Mouse (Mus musculus) layer of hippocampus, postnatal 36 days (tissue): Measurements from ENCODE around the gene Drosha. TPM values are rescaled to one million over a fixed set of nuclear protein-coding genes. Genes with fewer than 3 reads are reported as not detected.

Experiments
- DNase-seq, 2 experiments: peaks; one replicate each; pipeline ENCODE4 v3.0.0; 2022
- total RNA-seq, 2 experiments: library from RNA; stranded (reverse); gene quantifications; 2 replicates each; pipeline ENCODE4 v1.2.3; 2021

Gene Drosha
- total RNA-seq, 2 experiments from 2014 or later, result 84.6 to 85.6 TPM

- DNase-seq, result no peak
Measured at GRCm38 (mm10) chr15:12832599-12832998, 8.0 kb downstream of the Drosha start.

GRCm38 (mm10) chr15:12833385-12833784, 8.8 kb downstream of the Drosha start:
- no peak for DNase-seq

- no peak for DNase-seq
Measured at GRCm38 (mm10) chr15:12834231-12834630, 9.6 kb downstream of the Drosha start.

GRCm38 (mm10) chr15:12840737-12841136, 16.1 kb downstream of the Drosha start:
- no peak for DNase-seq

- DNase-seq, result no peak
Measured at GRCm38 (mm10) chr15:12842833-12843232, 18.2 kb downstream of the Drosha start.

- DNase-seq, result no peak
Measured at GRCm38 (mm10) chr15:12848196-12848975, 23.8 kb downstream of the Drosha start.

DNA sequence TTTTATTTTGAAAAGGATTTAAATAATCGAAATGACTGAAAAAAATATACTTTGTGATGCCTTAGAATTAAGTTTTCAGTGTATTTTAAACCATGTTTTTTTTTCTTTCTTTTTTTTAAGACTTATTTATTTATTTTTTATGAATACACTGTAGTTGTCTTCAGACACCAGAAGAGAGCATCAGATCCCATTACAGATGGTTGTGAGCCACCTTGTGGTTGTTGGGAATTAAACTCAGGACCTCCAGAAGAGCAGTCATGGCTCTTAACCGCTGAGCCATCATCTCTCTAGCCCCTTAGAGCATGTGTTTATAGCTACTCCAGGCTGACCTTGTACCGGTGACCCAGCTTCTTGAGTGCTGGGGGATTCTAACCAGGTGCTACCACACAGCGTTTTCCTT, 24.8 kb downstream of the Drosha start:
- DNase-seq, result no peak

DNA sequence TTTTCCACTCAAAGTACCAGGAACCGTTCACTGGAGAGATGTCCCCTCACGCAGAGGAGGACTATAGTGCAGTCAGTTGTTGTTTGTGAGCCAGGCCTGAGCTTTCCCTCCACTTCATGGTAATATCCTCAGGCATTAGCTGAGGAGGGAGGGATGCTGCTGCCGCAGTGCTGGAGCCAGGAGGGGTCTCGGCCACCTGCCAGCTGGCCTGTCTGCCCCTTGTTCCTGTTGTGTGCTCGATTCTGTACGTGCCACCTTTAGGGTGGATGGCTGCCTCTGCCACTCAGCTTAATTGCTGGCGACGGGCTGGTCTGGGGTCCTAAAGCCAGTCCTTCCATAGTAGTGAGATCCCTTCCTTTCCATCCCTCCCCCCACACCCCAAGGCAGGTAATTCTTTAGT, 28.9 kb downstream of the Drosha start:
- no peak for DNase-seq

DNA sequence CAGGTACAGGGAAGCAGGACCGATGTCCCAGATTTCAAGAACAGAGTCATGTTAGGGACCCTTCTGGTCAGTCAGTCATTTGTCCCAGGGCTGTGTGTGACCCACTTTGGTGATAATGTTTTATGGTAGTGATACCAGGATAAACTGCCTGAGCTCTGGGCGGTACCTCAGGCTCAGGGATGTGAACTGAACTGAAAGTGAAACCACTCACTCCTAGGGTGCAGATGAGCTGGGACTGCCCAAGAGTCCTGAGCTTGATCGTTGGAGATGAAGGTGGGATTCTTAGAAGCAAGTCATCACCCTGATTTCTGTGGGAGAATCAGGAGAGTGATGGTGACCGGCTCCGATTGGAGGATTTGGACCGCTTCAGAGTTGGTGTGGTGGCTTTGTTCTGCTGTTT, 32.2 kb downstream of the Drosha start:
- no peak for DNase-seq

GRCm38 (mm10) chr15:12857840-12858516, 33.4 kb downstream of the Drosha start:
- DNase-seq, result no peak

DNA sequence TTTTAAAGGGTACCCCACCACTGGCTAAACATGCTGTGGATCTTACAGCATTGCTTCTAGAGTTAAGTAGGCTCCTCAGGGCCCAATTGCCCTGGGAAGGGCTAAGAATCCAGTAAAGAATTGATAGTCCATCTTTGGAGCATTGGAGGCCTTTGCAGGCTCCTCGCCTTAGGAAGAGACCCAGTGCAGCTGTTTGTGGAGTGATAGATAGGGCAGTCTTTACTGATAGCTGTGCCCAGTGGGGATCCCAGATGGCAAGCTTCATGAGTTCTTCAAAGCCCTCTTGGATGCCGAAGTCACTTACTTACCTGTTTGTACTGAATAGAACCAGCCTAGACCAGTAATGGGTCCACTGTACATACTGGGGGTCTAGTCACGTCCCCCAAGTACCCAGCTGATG, 34.0 kb downstream of the Drosha start:
- DNase-seq, result no peak

DNA sequence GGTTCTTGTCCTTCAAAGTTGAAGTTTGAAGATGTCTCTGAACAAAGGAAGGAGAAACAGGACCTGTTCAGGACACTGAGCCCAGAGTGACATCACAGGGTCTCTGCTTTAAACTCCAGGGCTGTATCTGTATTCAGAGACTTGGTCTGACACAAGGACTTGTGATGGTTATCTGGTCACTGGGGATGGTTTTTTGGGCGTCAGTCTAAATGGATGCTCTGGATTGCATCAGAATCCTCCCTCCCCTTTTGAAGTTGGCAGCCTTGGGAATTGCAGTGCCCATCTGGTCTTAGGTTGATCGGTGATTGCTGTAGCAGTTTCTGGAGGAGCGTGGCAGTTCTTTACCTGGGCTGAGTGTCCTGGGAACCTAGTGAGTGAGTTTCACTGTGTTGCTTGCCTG, 37.4 kb downstream of the Drosha start:
- no peak for DNase-seq

GRCm38 (mm10) chr15:12863669-12864068, 39.1 kb downstream of the Drosha start:
- DNase-seq, result no peak

GRCm38 (mm10) chr15:12865595-12866314, 41.1 kb downstream of the Drosha start:
- no peak for DNase-seq

DNA sequence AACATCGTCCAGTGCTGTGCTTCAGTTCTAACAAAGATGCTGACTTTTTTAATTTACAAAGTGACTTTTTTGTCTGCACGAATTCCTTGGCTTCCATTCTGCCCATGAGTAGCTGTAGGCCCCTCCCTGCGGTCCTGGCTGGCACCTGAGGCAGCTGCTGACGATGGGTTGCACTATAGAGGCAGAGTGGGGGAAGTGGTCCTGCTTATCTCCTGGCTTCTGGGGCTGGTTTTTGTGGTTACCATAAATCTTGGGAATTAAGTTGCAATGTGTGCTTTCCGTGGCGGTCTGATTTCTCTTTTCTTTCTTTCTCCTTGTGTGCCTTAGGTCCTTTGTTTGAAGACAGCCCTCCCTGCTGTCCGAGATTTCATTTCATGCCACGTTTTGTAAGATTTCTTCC, 42.7 kb downstream of the Drosha start:
- no peak for DNase-seq

DNA sequence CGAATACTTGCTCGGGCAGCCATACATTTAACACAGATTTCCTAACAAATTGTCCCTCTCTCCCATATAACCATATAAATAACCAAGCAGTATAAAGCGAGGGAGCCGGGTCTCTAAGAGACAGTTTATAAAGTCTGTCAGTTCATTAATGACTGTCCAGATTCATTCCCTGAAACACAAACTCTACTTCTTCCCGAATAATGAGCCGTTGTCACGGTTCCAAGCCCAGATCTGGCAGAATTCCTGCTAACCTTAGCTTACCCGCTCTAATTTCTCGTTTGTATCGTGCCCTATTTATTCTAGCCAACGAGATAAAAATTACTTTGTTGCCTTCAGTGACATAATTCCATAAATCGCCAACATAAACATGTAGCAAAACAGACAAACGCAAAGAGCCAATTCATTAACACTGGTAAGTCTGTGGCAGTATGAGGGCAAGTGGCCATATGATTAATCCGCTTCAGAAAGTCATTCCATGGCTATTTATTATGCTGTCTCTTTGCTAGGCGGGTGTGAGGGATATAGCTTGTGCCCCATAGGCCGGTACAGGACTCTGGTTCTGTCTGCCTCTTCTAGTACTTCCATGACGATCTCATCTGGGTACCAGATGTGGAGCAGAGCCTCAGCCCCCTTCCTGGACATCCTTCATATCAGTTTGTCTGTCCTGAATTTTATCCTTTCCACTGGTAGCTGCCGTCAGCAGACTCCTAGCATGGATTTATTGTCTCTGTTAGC, 51.0 kb downstream of the Drosha start:
- no peak for DNase-seq

GRCm38 (mm10) chr15:12876266-12876665, 51.7 kb downstream of the Drosha start:
- no peak for DNase-seq

GRCm38 (mm10) chr15:12876881-12877280, 52.3 kb downstream of the Drosha start:
- DNase-seq, result no peak

DNA sequence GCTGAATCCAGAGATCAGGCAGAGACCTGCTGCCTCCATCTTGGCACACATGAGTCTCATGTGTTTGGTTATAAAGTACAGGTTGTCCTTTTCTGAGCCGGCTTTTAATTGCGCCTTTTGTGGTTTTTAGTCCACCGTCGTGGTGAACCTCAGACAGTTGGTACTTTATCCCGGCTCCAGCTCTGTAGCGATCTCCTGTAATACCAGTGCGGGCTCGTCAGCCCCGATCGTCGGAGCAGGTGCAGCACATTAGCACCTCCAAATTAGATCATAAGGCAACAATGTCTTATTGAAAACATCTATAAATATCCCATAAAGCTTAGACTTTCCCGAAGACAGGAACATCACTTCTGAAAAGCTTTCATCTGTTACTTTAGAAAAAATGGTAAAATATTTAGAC, 53.3 kb downstream of the Drosha start:
- no peak for DNase-seq

DNA sequence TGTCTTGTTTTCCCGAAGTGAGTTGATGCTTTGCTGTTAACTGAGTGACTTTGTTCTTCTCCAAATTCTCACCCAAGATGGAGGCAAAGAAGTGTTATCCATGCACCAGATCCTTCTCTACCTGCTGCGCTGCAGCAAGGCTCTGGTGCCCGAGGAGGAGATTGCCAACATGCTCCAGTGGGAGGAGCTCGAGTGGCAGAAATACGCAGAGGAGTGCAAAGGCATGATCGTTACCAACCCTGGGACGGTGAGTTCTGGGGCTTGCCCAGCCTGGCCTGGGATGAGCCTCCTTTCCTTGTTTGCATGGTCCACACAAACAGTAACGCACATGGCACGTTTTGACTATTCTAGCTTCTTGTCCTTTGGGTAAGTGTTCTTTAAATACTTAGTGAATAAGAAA, 54.0 kb downstream of the Drosha start:
- no peak for DNase-seq

DNA sequence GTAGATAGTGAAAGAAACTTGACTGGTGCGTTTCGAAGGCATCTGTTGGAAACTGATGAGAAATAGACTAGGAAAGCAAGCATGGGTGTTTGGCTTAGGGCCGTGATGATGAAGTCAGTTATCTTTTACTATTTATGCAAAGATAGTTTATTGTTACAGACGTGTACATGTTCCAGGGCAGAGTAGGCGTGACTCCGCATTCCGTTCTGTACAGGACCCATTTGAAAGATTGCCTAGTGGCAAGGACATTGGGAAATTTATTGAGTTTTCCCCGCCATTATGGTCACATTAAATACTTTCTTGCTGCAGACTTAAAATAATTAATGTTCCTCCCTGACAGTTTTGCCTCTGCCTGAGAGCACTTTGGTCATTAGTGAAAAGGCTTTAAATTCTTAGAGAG, 55.3 kb downstream of the Drosha start:
- no peak for DNase-seq

- DNase-seq, result no peak
Measured at GRCm38 (mm10) chr15:12884855-12885254, 60.2 kb downstream of the Drosha start.

DNA sequence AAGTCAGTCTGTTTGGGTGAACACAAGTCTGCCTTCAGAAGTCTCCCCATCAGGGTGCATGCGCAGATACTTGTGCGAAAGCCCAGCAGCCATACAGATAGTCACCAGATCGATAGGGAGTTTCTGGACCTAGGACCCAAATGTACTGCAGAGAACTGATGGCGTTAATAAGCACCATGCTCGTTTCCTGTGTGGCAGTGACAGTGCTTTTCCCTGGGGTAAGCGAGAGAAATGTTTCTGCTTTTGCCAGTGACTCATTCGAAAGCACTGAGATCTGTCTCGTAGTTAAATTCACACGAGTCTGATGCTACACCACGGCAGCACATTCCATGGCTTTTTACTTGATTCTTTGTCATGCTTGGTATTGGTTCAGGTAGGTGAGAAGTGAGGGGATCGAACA, 60.7 kb downstream of the Drosha start:
- no peak for DNase-seq
